Mouse (Mus musculus): ENCODE measurements at regions not wholly inside any gene's neighbourhood (a gene's known extent, or its start where the extent isn't known, plus 50 kb on each side); places are given as distances from the start of the nearest gene placed in this dataset.

GRCm38 (mm10) chr9:46469521-46469920, 149.7 kb upstream of the 4931429L15Rik start:
- DNase-seq (ENCODE audit: low spot score in 2 of 2): no peak

GRCm38 (mm10) chr9:46468306-46468705, 148.5 kb upstream of the 4931429L15Rik start:
- no peak for DNase-seq (ENCODE audit: low spot score in 2 of 2)

- DNase-seq (ENCODE audit: low spot score in 2 of 2): no peak
Observed at GRCm38 (mm10) chr9:46467671-46468070, 147.9 kb upstream of the 4931429L15Rik start.

- DNase-seq (ENCODE audit: low spot score in 2 of 2): no peak
Observed at GRCm38 (mm10) chr9:46462681-46463080, 142.9 kb upstream of the 4931429L15Rik start.

- no peak for DNase-seq (ENCODE audit: low spot score in 2 of 2)
Observed at GRCm38 (mm10) chr9:46457945-46458344, 138.2 kb upstream of the 4931429L15Rik start.

- no peak for DNase-seq (ENCODE audit: low spot score in 2 of 2)
Observed at GRCm38 (mm10) chr9:46454807-46455610, 135.2 kb upstream of the 4931429L15Rik start.

- no peak for DNase-seq (ENCODE audit: low spot score in 2 of 2)
Observed at GRCm38 (mm10) chr9:46443191-46444095, 123.7 kb upstream of the 4931429L15Rik start.

- DNase-seq (ENCODE audit: low spot score in 2 of 2): no peak
Observed at GRCm38 (mm10) chr9:46442739-46443181, 123.0 kb upstream of the 4931429L15Rik start.

- no peak for DNase-seq (ENCODE audit: low spot score in 2 of 2)
Observed at GRCm38 (mm10) chr9:46440226-46440625, 120.4 kb upstream of the 4931429L15Rik start.

- DNase-seq (ENCODE audit: low spot score in 2 of 2): peak; percentile 82 to 90
Observed at GRCm38 (mm10) chr9:46434700-46435099, 114.9 kb upstream of the 4931429L15Rik start.

- no peak for DNase-seq (ENCODE audit: low spot score in 2 of 2)
Observed at GRCm38 (mm10) chr9:46433716-46434115, 113.9 kb upstream of the 4931429L15Rik start.

- no peak for DNase-seq (ENCODE audit: low spot score in 2 of 2)
Observed at GRCm38 (mm10) chr9:46431053-46431452, 111.3 kb upstream of the 4931429L15Rik start.

GRCm38 (mm10) chr9:46423184-46423967, 103.6 kb upstream of the 4931429L15Rik start:
- DNase-seq (ENCODE audit: low spot score in 2 of 2): no peak

GRCm38 (mm10) chr9:46421688-46422274, 102.0 kb upstream of the 4931429L15Rik start:
- DNase-seq (ENCODE audit: low spot score in 2 of 2): no peak

GRCm38 (mm10) chr9:46411686-46412085, 91.9 kb upstream of the 4931429L15Rik start:
- DNase-seq (ENCODE audit: low spot score in 2 of 2): no peak

GRCm38 (mm10) chr9:46408776-46409175, 89.0 kb upstream of the 4931429L15Rik start:
- DNase-seq (ENCODE audit: low spot score in 2 of 2): no peak

GRCm38 (mm10) chr9:46406606-46407005, 86.8 kb upstream of the 4931429L15Rik start:
- DNase-seq (ENCODE audit: low spot score in 2 of 2): no peak

GRCm38 (mm10) chr9:46396591-46396990, 76.8 kb upstream of the 4931429L15Rik start:
- no peak for DNase-seq (ENCODE audit: low spot score in 2 of 2)

- no peak for DNase-seq (ENCODE audit: low spot score in 2 of 2)
Observed at GRCm38 (mm10) chr9:46395156-46395765, 75.5 kb upstream of the 4931429L15Rik start.

- no peak for DNase-seq (ENCODE audit: low spot score in 2 of 2)
Observed at GRCm38 (mm10) chr9:46394239-46394638, 74.5 kb upstream of the 4931429L15Rik start.
